Mouse (Mus musculus) erythroid progenitor cell, adult 5-6 weeks (primary cell): Measurements from ENCODE around the gene Elmo1. TPM values are rescaled to one million over a fixed set of nuclear protein-coding genes. Genes with fewer than 3 reads are reported as not detected.

ENCODE experiments used
- ATAC-seq: replicated peaks from 2 replicates; pipeline ENCODE4 v1.8.0; 2016; ENCODE audit warnings: moderate number of reproducible peaks, mild to moderate bottlenecking, moderate TSS enrichment, inconsistent platforms; ENCODE audit not compliant: poor library complexity, low FRiP score, severe bottlenecking
- total RNA-seq, 2 experiments: library from RNA; stranded (forward) in 1 of 2; stranded (reverse) in 1 of 2; fragments of 150-400 nt in 1 of 2; fragments of 186-747, 209-891 nt in 1 of 2; gene quantifications; 2 replicates each; pipeline versions ENCODE4 v1.2.3 to v1.2.4; 2015 to 2017; ENCODE audit warnings: low replicate concordance in 2 of 2

Gene Elmo1
- total RNA-seq, 2 experiments from 2014 or later = 5.7 to 20.5 TPM

DNA sequence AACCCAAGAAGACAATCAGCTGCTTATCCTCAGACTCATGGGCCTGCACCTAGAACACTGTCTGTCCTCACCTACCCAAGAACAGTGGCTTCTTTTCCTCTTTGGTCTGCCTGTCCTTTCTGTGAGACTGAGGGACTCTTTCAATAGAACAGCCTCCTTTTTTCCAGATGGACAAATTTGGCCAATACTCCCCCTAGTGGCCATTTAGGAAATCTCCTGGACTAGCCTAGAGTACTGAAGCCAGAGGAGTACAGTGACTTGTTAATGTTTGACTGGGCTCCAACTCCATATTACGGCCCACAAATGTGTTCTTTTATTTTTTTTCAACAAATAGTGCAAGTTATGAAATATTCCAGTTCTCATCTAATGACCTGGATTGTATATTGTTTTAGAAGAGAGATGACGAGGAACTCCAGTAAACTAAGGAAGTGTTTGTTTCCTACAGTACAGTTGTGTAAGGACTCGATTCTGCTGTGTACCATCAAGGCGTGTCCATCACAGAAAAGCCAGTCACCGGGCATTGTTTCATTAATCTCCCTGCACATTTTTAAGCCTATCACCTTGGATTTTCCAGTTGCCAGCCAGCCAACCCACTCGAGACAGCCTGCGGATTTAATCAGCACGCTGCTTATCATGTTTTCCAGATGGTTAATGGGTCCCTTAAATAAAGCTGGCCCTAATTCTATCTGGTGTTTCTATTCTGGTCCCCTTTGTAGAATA lies 399.5 kb downstream of the Elmo1 start:
- ATAC-seq = no peak

DNA sequence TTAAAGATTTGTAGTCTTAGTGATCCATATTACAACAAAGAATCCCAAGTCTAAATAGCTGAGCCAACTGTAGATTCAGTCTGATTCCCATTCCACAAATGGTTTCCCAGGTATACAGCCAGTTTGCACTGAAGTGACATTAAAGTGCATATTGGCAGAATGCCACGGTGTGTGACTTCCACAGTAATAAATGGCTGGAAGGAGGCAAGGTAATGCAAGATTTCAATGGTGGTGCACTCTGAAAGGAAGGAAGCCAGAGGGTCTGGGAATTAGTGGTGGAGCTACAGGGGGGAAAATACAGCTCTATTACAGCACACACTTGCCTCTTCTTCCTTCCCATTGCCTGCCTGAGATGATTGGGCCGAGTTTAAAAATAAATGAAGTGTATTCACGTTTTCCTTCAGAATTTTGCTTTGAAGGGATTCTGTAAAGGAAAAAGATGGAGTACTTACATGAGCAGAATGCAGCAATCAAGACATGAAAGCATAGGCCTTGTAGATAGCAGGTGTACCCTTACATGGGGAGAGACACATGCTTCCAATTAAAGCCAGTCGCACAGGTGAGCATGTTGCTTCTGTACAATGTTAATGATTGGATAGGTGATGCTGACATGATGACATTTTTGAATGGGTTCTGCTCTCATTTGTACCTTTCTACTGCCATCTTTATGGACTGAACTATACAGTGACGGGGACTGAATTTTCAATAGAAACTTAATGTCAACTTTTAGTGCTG lies 400.6 kb downstream of the Elmo1 start:
- no peak for ATAC-seq

DNA sequence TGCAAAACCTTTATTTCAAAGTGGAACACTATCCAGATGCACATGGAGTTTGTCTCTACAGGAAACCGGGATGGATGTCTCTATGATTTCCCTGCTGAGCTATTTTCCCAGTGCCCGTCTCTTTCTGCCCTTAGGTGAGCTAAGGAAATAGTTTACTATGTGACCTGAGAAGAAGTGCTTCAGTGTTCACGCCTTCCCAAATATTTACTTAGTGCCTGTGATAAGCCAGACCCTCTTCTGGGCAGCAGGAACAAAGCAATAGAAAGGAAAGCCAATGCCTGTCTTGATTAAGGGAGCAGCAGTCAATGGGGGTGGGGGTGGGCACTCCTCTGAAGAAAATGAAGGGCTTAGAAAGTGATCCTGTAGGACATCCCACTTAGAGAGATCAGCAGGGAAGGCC lies 401.3 kb downstream of the Elmo1 start:
- no peak for ATAC-seq

DNA sequence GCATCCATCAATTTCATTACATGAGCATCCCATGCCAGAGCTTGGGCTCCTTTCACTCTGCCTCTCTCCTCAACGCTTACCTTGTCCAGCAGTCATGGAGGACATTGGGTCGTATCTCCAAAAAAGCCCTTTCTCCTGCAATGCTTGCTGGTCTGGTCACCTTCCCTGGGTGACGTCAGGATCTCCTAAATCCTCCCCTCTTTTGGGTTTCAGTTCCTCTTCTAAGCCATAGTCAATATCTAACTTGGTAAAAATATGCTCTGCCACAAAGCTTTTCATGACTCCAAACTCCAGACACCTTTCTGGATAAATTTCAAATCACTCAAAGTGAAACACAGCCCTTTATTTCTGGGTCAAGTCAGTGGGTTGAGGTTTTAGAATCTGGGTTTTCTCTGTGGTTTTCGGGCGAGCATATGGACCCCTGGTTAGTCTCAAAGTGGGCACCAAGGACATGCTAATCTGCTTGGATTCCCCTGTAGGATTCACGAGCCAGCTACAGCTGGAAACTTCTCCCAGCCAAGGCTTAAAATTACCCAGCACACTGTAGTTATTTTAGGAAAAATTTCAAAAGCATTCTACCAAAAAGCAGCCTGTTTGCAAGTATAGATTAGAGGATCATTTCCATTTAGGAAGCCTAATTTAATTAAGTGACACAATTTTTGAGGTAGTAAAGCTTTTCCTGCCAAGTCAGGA lies 403.8 kb downstream of the Elmo1 start:
- ATAC-seq = no peak

DNA sequence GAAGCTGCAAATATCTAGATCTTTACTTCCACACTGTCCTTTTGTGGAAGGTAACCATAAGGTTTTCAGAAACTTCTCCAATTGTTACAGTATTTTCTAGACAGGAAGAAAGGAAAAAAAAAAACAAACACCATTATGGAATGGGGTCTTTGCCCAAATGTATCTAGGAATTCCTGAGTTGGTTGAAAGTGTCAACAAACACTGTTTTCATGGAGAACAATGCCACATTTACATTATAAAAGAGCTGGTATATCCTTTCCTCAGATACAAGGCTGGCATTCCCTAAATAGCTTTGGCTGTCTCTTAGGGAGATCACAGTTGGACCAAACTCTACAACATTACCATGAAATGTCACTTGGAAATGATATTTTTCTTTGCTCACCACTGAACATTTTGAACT lies 411.5 kb downstream of the Elmo1 start:
- no peak for ATAC-seq

GRCm38 (mm10) chr13:20503371-20503770 lies 413.0 kb downstream of the Elmo1 start:
- ATAC-seq = no peak

DNA sequence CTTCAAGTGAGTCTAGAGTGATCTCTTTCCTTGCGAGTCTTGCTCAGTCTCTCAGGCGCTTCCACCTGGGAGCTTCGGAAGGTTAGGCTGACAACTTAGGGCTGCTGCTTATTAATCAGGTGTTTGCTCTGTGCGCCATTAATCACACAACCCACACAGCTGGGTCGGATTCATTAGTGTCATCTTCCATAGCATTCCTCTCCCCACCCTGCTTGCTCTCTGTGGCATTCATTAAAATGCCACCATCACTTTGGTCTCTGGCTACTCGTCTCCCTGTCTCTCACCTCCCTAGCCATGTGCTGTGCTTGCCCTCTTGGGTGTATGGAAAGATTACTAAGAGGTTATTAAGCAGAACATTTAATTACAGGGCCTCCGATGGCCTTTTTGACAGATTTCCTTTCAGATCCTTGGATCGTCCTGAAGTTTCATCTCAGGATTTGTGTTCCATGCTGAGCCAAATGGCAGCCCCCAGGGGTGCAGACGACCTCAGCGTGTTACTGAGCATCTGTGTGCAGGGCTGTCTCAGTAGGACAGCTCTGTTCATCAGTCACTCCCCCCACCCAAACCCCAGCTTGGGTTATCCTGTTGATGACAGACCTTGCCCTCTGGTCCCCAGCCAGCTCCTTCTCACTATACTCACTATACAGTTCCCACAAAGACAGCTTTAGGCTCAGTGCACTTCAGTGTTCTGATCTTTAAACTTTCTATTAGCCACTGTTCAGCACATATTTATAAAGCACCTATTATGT lies 417.2 kb downstream of the Elmo1 start:
- ATAC-seq = no peak

DNA sequence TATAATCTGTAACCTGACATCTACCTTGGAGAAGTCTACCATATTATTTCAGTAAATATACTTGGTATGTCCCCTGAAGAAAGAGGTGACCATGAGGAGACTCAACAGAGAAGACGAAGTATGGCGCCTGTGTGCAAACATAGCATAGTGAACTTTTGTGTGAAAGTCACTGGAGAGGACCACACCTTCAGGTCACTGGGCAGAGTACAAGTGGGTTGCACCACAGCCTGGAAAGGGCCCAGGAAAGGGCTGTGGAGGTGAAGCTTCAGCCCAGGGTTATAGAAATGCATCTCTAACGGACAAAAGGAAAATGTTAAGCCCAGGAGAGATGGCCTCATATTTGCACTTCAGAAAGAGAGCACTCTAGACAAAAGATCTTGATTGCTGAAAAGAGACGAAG lies 420.6 kb downstream of the Elmo1 start:
- no peak for ATAC-seq

- no peak for ATAC-seq
Observed at GRCm38 (mm10) chr13:20512317-20513240, 422.2 kb downstream of the Elmo1 start.

GRCm38 (mm10) chr13:20514721-20515120 lies 424.3 kb downstream of the Elmo1 start:
- no peak for ATAC-seq

DNA sequence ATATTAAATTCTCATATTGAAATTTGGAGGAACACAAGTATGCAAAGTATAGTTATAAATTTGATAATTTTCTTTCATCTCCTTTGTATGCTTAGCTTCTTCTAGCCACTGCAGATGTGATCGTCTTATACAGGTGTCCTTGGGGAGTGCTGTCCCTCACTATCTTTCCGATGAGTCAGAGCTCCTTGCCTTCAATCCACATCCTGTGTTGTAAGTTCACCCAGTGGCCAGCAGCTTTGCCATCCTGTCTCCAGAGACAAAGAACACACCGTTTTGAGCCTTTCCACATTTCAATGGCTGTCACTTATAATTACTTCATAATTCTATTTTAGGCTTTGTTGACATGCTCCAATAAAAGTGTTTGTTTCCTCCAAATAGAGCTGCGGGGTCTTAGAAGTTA lies 425.7 kb downstream of the Elmo1 start:
- ATAC-seq = no peak

DNA sequence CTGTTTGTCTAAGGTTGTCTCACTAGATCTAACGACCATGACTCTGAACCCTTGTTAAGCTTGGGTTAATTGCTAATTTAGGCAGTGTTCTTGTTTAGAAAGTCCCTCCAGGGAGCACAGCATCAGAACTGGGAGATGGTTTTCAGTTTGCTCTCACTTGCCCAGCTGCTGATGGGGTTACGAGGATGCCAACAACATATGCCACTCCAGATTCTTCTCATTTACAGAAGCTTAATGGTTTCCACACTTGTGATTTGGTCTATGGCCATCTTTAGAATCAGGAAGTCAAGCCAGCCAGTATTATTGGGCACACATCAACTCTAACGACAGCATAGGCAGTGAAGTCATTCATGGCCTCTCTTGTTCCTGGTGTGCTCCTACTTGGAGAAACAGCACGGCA lies 427.3 kb downstream of the Elmo1 start:
- ATAC-seq = no peak

DNA sequence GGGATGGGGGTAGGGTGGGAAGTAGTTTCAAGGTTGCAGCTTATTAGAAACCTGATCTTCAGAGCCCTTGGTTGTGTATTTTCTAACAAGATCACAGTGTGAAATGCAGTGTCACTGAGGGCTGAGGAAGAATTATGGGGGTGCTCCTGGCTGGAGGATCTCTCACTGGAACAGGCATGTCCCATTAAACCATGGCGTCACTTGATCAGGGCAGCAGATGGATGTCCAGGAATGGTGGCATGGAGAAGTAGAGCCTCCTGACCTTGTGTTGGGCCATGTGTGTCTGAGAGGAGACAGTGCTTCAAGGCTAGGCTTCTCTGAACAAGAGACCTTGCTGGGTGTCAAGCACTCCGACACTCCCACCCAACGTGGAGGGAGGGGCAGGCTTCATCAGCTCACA lies 431.1 kb downstream of the Elmo1 start:
- ATAC-seq = no peak

DNA sequence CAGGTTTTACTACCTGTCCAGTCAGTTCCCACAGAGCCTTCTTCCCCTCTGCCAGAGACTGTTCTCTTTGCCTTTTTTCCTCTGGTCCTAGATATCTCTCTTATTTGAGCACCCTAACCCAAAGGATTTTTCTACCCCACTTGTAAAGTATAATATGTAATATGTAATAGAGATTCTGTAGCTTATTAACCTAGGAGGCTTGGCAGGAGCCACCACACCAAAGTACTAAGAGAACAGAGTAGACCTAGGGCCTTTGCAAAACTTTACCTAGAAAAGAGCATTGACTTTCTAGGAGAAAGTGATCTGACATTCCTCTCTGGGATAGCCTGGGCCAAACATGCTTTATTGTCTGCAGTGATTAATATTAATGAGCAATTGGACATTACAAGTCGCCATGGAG lies 433.3 kb downstream of the Elmo1 start:
- ATAC-seq = no peak

DNA sequence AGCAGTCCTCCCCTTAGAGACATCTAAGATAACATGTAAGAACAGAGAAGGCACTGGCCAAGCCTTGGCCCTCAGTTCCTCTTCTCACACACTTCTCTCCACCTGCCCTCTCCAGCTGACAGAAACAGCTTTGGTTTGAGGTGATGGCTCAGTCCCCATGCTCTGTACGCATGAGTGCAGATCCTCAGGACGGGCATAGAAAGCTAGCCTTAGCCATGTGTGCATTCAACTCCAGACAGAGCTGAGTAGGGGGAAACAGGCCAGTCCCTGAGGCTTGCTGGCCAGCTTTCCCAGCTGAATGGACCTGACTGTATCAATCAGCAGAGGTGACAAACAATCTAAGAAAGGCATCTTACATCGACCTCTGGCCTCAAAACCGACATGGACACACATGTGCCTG lies 435.4 kb downstream of the Elmo1 start:
- ATAC-seq = no peak

- no peak for ATAC-seq
Observed at GRCm38 (mm10) chr13:20537053-20537452, 446.7 kb downstream of the Elmo1 start.

- ATAC-seq = no peak
Observed at GRCm38 (mm10) chr13:20537487-20537886, 447.1 kb downstream of the Elmo1 start.

- ATAC-seq = no peak
Observed at GRCm38 (mm10) chr13:20538216-20539070, 448.0 kb downstream of the Elmo1 start.
